Mouse (Mus musculus) spleen, adult 2 months (tissue): ENCODE results near the gene Ddx1. TPM values are rescaled to one million over a fixed set of nuclear protein-coding genes. Genes with fewer than 3 reads are reported as not detected.
A peak's percentile ranks its signal among the peaks of the same experiment; 100 is the strongest.

ENCODE experiments used
- DNase-seq, 2 experiments: peaks; one replicate each; pipeline versions ENCODE4 v3.0.0 to v3.0.0-alpha.2; 2012 to 2021; ENCODE audit warnings: low spot score in 2 of 2, low read depth in 1 of 2
- H3K27ac ChIP-seq: fragments of 200-500 bp; 2 replicates; pipeline ENCODE4 v1.5.1; 2012; ENCODE audit warnings: low read length, inconsistent platforms; ENCODE audit not compliant: insufficient read depth
- H3K27me3 ChIP-seq: fragments of 200-500 bp; 2 replicates; pipeline ENCODE4 v1.6.1; 2012; ENCODE audit warnings: mild to moderate bottlenecking, moderate library complexity, low read length, inconsistent platforms; ENCODE audit not compliant: control insufficient read depth, insufficient read depth
- H3K36me3 ChIP-seq: fragments of 200-500 bp; 2 replicates; pipeline ENCODE4 v1.6.1; 2012; ENCODE audit warnings: mild to moderate bottlenecking, low read length, inconsistent platforms; ENCODE audit not compliant: control insufficient read depth, insufficient read depth
- H3K4me1 ChIP-seq: fragments of 200-500 bp; 2 replicates; pipeline ENCODE4 v1.6.1; 2011; ENCODE audit warnings: inconsistent platforms; ENCODE audit not compliant: control insufficient read depth, insufficient read depth, insufficient read length
- H3K4me3 ChIP-seq: fragments of 200-500 bp; 2 replicates; pipeline ENCODE4 v1.5.1; 2011; ENCODE audit warnings: mild to moderate bottlenecking, inconsistent platforms; ENCODE audit not compliant: insufficient read depth, insufficient read length; ENCODE audit errors: extremely low read depth
- CTCF ChIP-seq: fragments of 200-500 bp; IDR thresholded peaks from 2 replicates; pipeline ENCODE4 v1.5.1; 2011; ENCODE audit warnings: mild to moderate bottlenecking, inconsistent platforms; ENCODE audit not compliant: insufficient read depth, insufficient read length, insufficient replicate concordance; ENCODE audit errors: extremely low read depth
- POLR2A ChIP-seq: fragments of 200-500 bp; IDR thresholded peaks from 2 replicates; pipeline ENCODE4 v1.6.1; 2011; ENCODE audit warnings: low read depth, low read length, inconsistent platforms
- WGBS: fragments of 180-500 bp; shearing (Covaris S2); methylation state at CpG from one replicate; pipeline ENCODE4 v1.1.7; 2018; 5-methylcytosine and 5-hydroxymethylcytosine counted together
- polyA plus RNA-seq: library from polyadenylated mRNA; depleted of rRNA; stranded (reverse); fragments of >200 nt; gene quantifications from 2 replicates; pipeline ENCODE4 v1.2.3, GENCODE M21; 2012

Gene Ddx1
- polyA plus RNA-seq, 1 experiment = 2.1 TPM

DNA sequence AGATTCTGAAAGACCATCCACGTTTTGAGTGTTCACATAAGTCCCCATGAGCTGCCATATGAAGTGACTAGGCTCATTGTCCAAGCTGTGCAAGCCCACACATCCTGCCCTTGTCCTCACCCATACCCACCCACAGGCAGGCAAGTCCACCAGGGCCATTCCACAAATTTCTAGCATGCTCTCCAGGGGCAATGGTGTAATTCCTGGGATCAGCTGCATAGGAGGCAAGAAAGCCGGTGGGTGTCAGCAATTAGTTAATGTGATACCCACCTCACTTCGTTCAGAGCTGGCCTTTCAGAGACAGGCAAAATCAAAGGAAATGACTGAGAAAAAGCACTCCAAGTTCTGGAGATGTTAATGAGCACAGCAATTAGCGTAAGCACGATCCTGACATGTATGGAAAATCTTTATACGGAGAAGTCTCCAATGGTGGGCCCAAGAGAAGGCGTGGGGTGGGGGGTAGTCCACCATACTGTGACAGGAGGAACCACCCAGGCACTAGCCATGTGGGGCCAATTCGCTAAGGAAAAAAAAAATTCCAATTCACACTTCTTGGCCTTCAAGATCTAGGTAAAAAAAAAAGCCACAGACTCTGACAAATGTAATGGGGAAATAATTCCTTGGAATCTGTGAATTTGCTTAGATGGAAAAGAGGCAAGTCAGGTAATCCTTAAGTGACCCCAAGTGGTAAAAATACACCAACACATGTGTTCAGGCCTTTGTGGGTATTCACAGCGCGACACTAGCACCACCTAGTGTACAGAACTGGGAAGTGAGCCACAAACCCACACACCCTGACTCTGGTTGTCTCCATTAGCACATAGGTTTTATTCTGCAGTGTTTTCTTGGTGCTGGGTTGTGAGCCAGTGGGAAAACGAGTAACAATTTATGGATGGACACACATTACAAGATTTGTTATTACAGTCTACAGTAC, 34.4 kb downstream of the Ddx1 start:
- 53% methylated on average over 11 of the region's 11 CpGs for WGBS
- H3K27me3 ChIP-seq = no peaks in the 10 kb centered on the region
- no peak overlapping the region for H3K4me3 ChIP-seq
- DNase-seq = peak; percentile 32 to 58
- peaks cover 11% of the 10 kb centered on the region for H3K36me3 ChIP-seq
- H3K27ac ChIP-seq = no peak overlapping the region
- TF ChIP-seq CTCF (peak; percentile 86; the same call in 1 of the 2 replicates), POLR2A (no peak)
- no peaks in the 10 kb centered on the region for H3K4me1 ChIP-seq

DNA sequence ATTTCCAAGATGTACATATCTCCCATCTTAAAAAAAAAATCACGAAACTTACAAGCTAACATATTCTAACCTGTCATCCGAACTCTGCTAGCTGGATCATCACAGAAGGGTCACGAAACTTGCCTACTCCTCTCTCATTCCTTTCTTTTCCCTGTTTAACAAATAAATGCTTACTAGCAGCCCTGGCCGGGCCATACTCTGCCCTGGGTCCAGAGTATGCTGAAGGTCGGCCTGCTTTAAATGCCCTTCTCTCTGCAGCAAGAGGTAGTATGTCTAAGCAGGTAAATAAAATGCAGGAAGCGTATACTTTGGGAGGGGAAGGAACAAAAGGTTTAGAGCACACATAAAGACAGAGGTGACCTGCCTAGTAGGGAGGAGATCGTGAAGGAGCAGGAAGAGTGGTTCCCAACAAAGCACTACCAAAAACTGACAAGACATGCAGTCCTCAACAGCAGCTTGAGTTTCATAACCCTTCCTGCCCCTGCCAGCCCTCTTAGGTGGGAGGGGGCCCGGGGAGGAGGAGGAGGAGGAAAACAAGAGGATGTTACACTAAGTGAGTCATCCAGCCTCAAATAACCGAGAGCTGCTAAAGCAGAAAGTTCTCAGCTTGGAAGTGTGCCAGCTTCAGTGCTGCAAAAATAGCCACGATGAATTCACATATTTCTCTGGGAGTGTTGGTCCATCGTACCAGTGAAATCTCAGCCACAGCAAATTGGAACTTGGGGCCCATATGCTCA, 37.1 kb downstream of the Ddx1 start:
- H3K4me3 ChIP-seq = no peak overlapping the region
- H3K4me1 ChIP-seq = no peaks in the 10 kb centered on the region
- H3K27me3 ChIP-seq = no peaks in the 10 kb centered on the region
- 51% methylated on average over 11 of the region's 11 CpGs for WGBS
- no peak for DNase-seq
- no peak overlapping the region for H3K27ac ChIP-seq
- no peaks in the 10 kb centered on the region for H3K36me3 ChIP-seq
- TF ChIP-seq CTCF (no peak), POLR2A (no peak)

DNA sequence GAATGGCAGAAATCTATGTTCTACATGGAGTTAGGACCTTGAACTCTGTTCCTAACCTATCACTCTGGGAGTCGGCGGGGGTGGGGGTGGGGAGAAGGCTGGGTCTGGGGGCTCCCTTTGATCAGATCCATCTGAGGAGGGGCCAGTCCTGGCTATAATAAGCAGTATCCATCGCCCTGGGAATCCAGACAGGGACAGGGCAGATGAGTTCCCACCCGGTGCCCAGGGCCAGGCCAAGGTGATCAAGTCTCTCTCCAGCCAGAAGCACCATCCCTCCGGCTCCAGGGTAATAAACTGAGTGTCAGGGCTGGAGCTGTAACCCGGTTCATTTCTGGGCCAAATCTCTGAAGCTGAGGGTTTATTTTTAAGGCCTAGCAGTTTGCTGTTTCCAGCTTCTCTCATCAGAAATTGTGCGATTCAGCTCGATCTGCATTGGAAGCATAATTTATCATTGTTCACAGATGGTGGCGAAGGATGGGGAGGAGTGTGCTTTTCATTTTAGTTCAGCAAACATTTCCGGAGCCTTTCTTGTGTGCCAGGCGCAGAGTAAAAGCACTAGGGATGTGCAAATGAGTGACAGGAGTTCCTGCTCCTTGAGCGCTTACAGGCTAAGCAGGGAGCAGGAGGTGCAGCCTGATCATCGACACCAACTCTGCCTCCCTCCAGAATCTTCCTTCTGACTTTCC, 39.2 kb downstream of the Ddx1 start:
- Histone ChIP-seq H3K4me3 (no peak overlapping the region), H3K4me1 (no peaks in the 10 kb centered on the region), H3K27me3 (no peaks in the 10 kb centered on the region), H3K36me3 (no peaks in the 10 kb centered on the region), H3K27ac (no peak overlapping the region)
- no peak for DNase-seq
- TF ChIP-seq POLR2A = no peak
- TF ChIP-seq CTCF = no peak
- WGBS = 88% methylated on average over 13 of the region's 13 CpGs

DNA sequence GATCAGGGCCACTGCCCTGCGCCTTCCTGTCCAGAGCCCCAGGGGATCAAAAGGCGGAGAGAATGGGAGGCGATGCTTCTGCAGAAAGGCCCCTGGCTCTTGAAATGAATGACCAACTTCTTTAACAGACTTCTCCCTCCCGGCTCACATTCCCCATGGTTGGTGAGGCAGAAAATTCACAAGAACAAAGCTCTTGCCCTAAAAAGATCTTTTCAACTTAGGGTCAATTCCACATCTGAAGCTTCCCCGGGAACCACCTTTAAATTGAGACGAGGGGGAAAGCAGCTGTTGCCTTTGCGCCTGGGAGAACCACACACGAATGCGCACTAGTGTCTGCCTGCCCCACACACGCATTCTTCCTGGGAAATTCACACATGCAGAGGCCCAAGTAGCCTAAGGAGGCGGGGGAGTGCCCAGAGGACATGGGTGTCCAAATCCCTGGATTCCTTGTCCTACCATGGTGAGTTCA, 40.0 kb downstream of the Ddx1 start:
- DNase-seq = no peak
- Histone ChIP-seq H3K36me3 (no peaks in the 10 kb centered on the region), H3K27ac (no peak overlapping the region), H3K27me3 (no peaks in the 10 kb centered on the region), H3K4me1 (no peaks in the 10 kb centered on the region), H3K4me3 (no peak overlapping the region)
- TF ChIP-seq POLR2A (no peak), CTCF (no peak)
- 81% methylated on average over 11 of the region's 11 CpGs for WGBS

DNA sequence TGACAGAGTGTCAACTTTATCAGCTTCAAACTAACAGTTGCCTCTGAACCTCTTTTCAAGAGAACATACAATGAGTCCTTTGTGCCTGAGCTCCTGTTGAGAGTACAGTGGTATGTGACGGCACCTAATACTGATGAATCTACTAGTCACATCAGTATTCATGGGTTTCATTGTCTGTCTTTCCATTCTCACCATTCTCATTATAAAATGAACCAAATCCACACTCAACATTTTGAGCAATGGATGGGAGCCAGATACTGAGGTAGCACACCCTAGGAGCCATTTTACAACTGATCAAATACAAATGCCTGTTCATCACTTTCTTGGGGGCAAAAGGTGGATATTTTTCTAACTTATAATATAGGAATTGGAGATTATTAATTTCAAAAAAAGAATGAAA, 40.5 kb downstream of the Ddx1 start:
- no peaks in the 10 kb centered on the region for H3K27me3 ChIP-seq
- no peak for TF ChIP-seq CTCF
- TF ChIP-seq POLR2A = no peak
- H3K27ac ChIP-seq = no peak overlapping the region
- no peak for DNase-seq
- no peak overlapping the region for H3K4me3 ChIP-seq
- H3K4me1 ChIP-seq = no peaks in the 10 kb centered on the region
- no peaks in the 10 kb centered on the region for H3K36me3 ChIP-seq
- 97% methylated on average over 1 of the region's 1 CpGs for WGBS

DNA sequence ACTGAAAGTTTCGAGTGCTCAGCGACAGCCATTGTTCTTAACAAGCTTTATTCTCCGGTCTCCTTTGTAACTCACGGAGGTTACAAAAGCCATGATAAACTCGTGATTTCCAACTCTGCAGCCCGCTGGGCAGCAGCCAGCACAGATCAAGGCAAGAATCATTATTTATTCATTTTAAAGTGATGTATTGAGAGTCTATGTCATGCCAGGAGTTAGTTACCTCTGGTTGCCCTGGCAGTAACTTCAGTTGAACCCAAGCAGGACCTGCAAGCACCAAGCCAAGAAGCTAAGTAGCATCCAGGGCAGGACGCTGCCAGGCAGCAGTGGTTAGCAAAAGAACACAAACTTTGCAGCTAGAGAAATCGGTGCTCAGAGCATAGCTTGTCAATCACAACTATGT, 41.9 kb downstream of the Ddx1 start:
- H3K27ac ChIP-seq = no peak overlapping the region
- no peaks in the 10 kb centered on the region for H3K4me1 ChIP-seq
- no peak overlapping the region for H3K4me3 ChIP-seq
- DNase-seq = no peak
- TF ChIP-seq CTCF (no peak), POLR2A (no peak)
- H3K36me3 ChIP-seq = no peaks in the 10 kb centered on the region
- WGBS = 86% methylated on average over 8 of the region's 8 CpGs
- no peaks in the 10 kb centered on the region for H3K27me3 ChIP-seq
